Mouse (Mus musculus): Measurements from ENCODE around the gene Ubc.
A peak's percentile ranks its signal among the peaks of the same experiment; 100 is the strongest.
"Not testable (repeated sequence)": the region's sequence is repeated elsewhere in the genome, so short reads cannot be mapped to it uniquely, and the experiment has no call there.

Ubc gene

DNA sequence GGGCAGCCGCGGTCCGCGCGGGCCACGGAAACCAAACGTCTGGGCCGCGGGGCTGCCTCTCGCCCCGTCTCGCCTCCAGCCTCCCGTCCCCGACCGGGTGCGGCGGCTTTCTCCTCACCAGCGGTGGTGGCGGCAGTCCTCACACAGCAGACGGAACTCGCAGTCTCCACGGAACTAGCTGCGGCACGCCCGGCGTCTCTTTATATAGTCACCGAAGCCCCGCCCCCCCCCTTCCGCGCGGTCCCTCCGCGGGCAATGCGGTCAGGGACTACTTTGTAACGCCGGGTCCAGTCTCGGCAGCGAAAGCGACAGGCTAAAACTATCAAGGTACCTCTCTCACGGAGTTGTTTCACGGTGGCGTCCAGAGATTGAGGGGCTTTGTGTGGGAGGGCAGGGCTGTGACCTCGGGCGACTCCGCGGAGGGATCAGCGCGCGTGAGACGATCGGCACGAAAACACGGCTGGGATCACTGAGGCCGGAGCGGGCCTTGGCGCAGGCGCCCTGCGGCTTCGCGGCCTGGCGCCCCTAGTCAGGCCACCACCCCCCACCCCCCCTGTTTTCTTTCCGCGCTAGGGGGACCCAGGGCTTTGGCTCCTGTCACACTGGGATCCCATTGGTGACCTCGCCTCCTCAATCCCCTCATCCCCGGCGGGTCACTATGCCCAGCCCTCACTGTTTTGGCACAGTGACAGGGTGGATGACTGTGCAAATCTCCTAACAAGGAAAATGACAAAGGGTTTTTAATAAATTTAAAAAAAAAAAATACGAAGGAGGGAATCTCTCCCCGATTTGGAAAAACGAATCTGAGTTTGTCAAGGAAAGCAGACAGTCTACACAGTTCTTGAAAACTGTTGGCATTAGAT lies at the start of gene Ubc:
Ubc (minus strand) TSS at position 624 of the 863 bp plus-strand sequence.
- DNase-seq (ENCODE audit: low read depth), result peak; percentile 95

DNA sequence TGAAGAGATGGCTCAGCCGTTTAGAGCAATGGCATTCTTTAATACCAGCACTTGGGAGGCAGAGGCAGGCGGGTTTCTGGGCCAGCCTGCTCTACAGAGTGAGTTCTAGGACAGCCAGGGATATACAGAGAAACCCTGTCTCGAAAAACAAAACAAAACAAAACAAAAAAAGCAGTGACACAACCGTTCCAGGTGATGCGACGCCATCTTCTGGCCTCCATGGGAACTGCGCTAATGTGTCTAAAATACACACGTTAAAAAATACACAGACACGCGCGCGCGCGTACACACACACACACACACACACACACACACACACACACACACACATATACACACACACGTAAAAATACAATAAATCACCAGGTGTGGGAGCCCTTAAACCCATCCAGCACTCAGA lies 44.3 kb upstream of the Ubc start:
- DNase-seq (ENCODE audit: low read depth), result peak; percentile 34

GRCm38 (mm10) chr5:125433793-125434337 lies 43.9 kb upstream of the Ubc start, which contains the start of gene Dhx37:
Gene Dhx37 (minus strand): TSS chr5:125434121.
- peak; percentile 98 for DNase-seq (ENCODE audit: low read depth)

GRCm38 (mm10) chr5:125432324-125432723 lies 42.3 kb upstream of the Ubc start:
- not testable (repeated sequence) for DNase-seq (ENCODE audit: low read depth)

- no peak for DNase-seq (ENCODE audit: low read depth)
Measured at GRCm38 (mm10) chr5:125426343-125426742, 36.3 kb upstream of the Ubc start.

GRCm38 (mm10) chr5:125425698-125426276 lies 35.8 kb upstream of the Ubc start:
- no peak for DNase-seq (ENCODE audit: low read depth)

GRCm38 (mm10) chr5:125419124-125419523 lies 29.1 kb upstream of the Ubc start:
- DNase-seq (ENCODE audit: low read depth), result no peak

GRCm38 (mm10) chr5:125418636-125419035 lies 28.6 kb upstream of the Ubc start:
- no peak for DNase-seq (ENCODE audit: low read depth)

- DNase-seq (ENCODE audit: low read depth), result no peak
Measured at GRCm38 (mm10) chr5:125416183-125416582, 26.2 kb upstream of the Ubc start.

DNA sequence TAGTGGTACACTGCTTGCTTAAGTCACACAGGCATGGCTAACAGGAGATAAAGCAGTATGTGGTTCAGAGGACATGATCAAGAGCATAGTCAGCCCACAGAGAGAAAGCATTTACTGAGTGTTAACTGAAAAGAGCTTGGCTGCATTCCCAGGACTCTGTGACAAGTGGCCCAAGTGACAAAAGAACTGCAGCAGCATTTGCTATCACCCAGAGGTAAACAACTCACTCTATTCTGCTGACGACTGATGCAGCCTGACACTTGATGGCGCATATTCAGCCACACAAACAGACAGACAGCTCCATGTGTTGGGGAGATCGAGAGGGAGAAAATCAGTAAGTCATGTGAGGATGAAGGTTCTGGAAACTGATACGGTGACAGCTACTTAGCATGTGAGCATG lies 23.8 kb upstream of the Ubc start:
- no peak for DNase-seq (ENCODE audit: low read depth)

- not testable (repeated sequence) for DNase-seq (ENCODE audit: low read depth)
Measured at GRCm38 (mm10) chr5:125412536-125412935, 22.5 kb upstream of the Ubc start.

GRCm38 (mm10) chr5:125411972-125412530 lies 22.0 kb upstream of the Ubc start:
- DNase-seq (ENCODE audit: low read depth), result peak; percentile 84

GRCm38 (mm10) chr5:125409348-125410090 lies 19.5 kb upstream of the Ubc start:
- peak; percentile 79 for DNase-seq (ENCODE audit: low read depth)

DNA sequence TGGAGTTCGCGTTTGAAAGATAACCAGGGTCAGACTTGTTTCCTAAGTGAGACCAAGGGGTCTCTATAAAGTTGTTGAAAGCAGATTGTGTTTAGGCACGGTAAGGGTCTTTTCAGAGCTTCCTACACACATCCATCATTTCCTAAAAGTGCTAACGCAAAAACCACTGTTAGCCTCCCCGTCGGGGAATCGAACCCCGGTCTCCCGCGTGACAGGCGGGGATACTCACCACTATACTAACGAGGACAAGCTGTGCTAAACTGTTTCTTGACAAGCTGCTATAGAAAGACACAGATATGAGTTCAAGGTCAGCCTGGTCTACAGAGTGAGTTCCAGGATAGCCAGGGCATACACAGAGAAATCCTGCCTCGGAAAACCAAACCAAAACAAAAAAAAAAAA lies 18.8 kb upstream of the Ubc start:
- peak; percentile 94 for DNase-seq (ENCODE audit: low read depth)

- peak; percentile 46 for DNase-seq (ENCODE audit: low read depth)
Measured at GRCm38 (mm10) chr5:125407910-125408575, 18.0 kb upstream of the Ubc start.

DNA sequence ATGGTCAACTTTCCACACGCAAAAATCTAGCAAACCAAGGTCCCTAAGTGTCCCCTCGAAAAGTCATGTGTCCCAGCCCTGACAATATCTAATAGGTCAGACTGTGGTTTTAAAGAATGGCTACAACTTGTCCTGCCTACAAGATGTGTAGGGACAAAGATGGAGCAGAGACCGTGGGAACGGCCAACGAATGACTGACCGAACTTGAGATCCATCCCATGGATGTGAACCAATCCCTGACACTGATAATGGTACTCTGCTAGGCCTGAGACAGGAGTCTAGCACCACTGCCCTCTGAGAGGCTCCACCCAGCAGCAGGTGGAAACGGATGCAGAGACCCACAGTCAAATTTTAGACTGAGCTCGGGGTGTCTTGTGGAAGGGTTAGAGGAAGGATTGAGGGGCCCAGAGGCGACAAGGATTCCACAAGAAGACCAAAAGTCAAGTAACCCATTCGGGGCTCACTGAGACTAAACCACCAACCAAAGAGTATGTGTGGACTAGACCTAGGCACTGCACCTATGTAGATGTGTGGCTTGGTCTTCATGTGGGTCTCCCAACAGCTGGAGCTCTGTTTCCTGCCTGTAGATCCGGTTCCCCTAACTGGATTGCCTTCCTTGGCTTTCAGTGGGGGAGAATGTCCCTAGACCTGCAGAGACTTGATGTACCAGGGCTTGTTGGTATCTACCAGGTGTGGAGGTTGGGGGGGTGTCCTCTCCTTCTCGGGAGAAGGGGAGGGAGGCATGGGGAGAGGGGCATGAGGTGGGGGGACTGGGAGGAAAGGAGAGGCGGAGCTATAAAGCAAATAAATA lies 17.2 kb upstream of the Ubc start:
- DNase-seq (ENCODE audit: low read depth), result peak; percentile 25

DNA sequence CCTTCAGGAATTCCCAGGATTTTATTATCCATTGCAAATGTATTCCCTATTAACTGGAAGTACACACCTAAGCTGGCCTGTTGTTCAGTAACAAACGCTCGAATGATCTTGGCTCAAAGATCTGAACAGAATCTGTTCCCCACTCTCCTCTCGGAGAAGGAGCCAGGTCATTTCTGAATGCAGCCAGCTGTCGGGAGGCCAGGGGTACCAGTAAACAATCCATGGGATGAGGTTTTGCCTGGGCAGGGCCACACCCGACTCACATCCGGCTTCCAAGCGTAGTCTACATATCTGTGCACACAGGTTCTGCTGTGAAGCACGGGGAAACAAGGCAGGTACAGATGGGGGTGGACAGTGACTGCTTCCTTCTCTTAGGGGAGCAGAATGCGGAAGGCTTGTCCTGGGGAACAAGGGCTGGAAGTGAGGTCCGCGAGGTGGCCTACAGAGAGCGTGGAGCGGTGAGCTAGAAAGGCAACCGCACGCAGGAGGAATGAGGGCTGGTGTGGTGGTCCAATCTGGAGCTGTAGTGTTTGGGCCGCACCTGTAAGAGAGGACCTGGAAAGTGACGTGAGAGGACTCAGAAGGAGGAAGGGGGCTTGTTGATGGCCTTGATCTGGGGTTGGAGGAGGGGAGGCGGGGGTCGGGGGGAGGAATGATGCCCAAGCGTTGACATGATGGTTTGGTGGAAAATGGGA lies 16.5 kb upstream of the Ubc start:
- peak; percentile 67 for DNase-seq (ENCODE audit: low read depth)

DNA sequence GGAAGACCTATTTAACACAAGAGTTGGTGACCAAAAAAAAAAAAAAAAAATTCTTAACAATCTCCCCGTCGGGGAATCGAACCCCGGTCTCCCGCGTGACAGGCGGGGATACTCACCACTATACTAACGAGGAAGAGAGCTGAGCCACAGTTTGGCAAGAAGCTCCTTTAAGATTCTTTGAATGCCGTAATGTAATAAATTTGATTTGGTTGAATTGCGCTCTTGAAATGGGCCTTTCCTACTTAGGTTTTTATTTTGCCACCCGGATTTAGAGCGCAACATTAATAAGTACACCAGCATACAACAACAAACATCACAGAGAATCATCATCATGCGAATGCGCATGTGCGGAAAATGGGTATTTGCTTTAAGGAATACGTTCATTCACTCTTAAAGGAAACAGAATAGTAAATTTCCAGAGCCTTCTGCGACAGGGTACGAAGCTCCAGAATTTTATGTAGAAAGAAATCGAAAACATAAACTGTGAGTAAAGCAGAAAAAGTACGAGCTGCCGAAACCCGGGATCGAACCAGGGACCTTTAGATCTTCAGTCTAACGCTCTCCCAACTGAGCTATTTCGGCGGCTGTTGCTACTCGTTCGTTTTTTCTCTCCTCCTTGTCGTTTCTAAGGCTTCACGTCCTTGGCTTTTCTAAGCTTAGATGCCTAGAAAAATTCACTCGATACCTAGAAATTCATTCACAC lies 15.7 kb upstream of the Ubc start:
- peak; percentile 95 for DNase-seq (ENCODE audit: low read depth)

DNA sequence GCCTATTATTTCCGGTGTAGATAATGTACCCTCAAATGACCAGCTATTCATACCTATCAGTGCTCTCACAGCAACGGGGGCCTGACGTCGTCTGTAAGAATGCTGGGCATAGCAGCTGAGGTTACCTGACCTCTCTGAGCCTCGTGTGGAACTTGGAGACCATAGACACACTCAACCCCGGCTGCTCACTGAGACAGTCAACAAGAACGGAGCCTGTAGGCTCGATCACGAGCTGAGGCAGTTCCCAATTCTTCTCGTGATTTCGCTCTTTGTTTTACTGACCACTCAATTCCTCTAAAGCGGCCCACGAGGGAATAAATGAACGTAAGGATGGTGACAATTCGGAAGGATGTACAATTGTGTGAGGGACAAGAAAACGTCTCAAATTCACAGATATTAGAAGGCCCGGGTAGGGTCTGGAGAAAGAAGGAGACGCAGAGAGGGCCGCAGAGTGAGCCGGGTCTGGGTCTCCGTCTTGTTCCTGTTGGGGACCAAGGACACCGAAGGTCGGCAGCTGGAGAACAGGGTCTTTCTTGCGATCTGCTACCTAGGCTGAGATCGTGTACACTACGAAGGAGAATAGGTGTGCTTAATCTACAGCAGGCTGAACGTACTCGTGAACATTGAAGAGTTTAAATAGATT lies 15.0 kb upstream of the Ubc start:
- DNase-seq (ENCODE audit: low read depth), result peak; percentile 77

Data from NIH3T3 (cell line).